8 mouse cellular contexts compared by ENCODE assay signal in the genomic region with DNA sequence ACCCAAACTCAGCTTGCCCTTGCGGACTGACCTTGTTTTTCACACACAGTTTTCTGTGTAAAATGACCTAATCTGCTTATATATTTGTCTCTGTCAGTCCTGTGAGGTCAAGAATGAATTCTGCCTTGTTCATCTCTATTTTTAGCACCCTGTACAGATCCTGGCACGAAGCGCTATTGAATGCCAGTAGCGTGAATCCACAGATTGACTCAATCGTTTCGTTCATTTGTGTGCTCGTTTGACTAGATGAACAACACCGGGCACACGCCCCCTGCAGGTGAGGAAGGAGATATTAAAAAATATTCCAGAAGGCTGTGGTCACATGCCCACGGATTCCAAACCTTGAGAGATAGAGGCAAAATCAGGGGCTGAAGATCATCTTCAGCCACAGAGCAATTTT. TPM values are rescaled to one million over a fixed set of nuclear protein-coding genes. Genes with fewer than 3 reads are reported as not detected.
DNase-seq lines count a peak whose midpoint lies in the region; ATAC-seq and TF ChIP-seq lines count a peak whose summit lies in the region.

No protein-coding gene starts in this region.

- H3K27me3 ChIP-seq in C2C12 (ENCODE audit: control insufficient read depth, insufficient read depth, insufficient read length) = no peaks in the 10 kb centered on the region
- no peaks in the 10 kb centered on the region for H3K27me3 ChIP-seq in embryonic facial prominence, embryonic 13.5 days
- no peaks in the 10 kb centered on the region for H3K27me3 ChIP-seq in heart, embryonic 12.5 days (replicated peaks)
- H3K27me3 ChIP-seq in liver, embryonic 13.5 days = peaks cover 15% of the 10 kb centered on the region
- no peaks in the 10 kb centered on the region for H3K27me3 ChIP-seq in testis, adult 2 months (ENCODE audit: control insufficient read depth, insufficient read depth, low read length)

- no peak for ATAC-seq in embryonic facial prominence, embryonic 13.5 days (ENCODE audit: insufficient number of reproducible peaks, insufficient read depth, low FRiP score, low TSS enrichment, low read depth)
- ATAC-seq in heart, embryonic 12.5 days (ENCODE audit: insufficient number of reproducible peaks, low FRiP score) = peak; percentile 68
- ATAC-seq in liver, embryonic 13.5 days (ENCODE audit: low read depth) = peak; percentile 14; the same call in 1 of the 2 replicates

- H3K4me3 ChIP-seq in C2C12 (ENCODE audit: insufficient read depth, poor library complexity, severe bottlenecking) = no peak overlapping the region
- peak overlapping the region; percentile 44 for H3K4me3 ChIP-seq in embryonic facial prominence, embryonic 13.5 days
- H3K4me3 ChIP-seq in heart, embryonic 12.5 days = peak overlapping the region; percentile 49
- peak overlapping the region; percentile 43 for H3K4me3 ChIP-seq in liver, embryonic 13.5 days (replicated peaks)
- H3K4me3 ChIP-seq in testis, adult 2 months (ENCODE audit: control insufficient read depth, low read depth, low read length) = peak overlapping the region; percentile 68

- WGBS in embryonic facial prominence, embryonic 13.5 days = 2% methylated on average over 10 of the region's 10 CpGs
- under 1% methylated on average over 10 of the region's 10 CpGs for WGBS in heart, embryonic 12.5 days
- WGBS in liver, embryonic 13.5 days (ENCODE audit: insufficient replicate concordance) = 1% methylated on average over 10 of the region's 10 CpGs

- peaks cover 9% of the 10 kb centered on the region for H3K4me1 ChIP-seq in embryonic facial prominence, embryonic 13.5 days
- peaks cover 52% of the 10 kb centered on the region for H3K4me1 ChIP-seq in heart, embryonic 12.5 days (replicated peaks)
- peaks cover 15% of the 10 kb centered on the region for H3K4me1 ChIP-seq in liver, embryonic 13.5 days (replicated peaks)
- peaks cover 16% of the 10 kb centered on the region for H3K4me1 ChIP-seq in testis, adult 2 months (ENCODE audit: control insufficient read depth, insufficient read depth, low read length)

- DNase-seq in adrenal gland, postnatal 10 days = peak; percentile 81
- DNase-seq in kidney, postnatal 14 days = peak; percentile 81
- peak; percentile 43 for DNase-seq in liver, embryonic 13.5 days
- peak; percentile 68 for DNase-seq in neural tube, embryonic 10.5 days (ENCODE audit: extremely low spot score, low spot score)

- H3K79me3 ChIP-seq in C2C12 (ENCODE audit: low read depth) = no peaks in the 10 kb centered on the region

- H3K27ac ChIP-seq in embryonic facial prominence, embryonic 13.5 days = peak overlapping the region; percentile 57; the same call in 1 of the 2 replicates
- peak overlapping the region; percentile 88 for H3K27ac ChIP-seq in heart, embryonic 12.5 days (ENCODE audit: poor library complexity, severe bottlenecking)
- no peak overlapping the region for H3K27ac ChIP-seq in liver, embryonic 13.5 days
- no peak overlapping the region for H3K27ac ChIP-seq in testis, adult 2 months (ENCODE audit: control insufficient read depth, insufficient read depth, low read depth, low read length)

- no peaks in the 10 kb centered on the region for H3K79me2 ChIP-seq in C2C12 (ENCODE audit: control insufficient read depth, insufficient read depth)

- H3K4me2 ChIP-seq in embryonic facial prominence, embryonic 13.5 days = peak overlapping the region; percentile 81
- H3K4me2 ChIP-seq in heart, embryonic 12.5 days = peak overlapping the region; percentile 93
- peak overlapping the region; percentile 68 for H3K4me2 ChIP-seq in liver, embryonic 13.5 days

- TF ChIP-seq POLR2A in testis, adult 2 months (IDR thresholded peaks at IDR 0.05; ENCODE audit: control insufficient read depth, low read depth, low read length) = no peak

- H3K9me3 ChIP-seq in embryonic facial prominence, embryonic 13.5 days = no peaks in the 10 kb centered on the region
- H3K9me3 ChIP-seq in heart, embryonic 12.5 days (replicated peaks) = peaks cover 7% of the 10 kb centered on the region; the same call in 1 of the 2 replicates
- no peaks in the 10 kb centered on the region for H3K9me3 ChIP-seq in liver, embryonic 13.5 days (replicated peaks)

- H3K36me3 ChIP-seq in C2C12 (ENCODE audit: control insufficient read depth, insufficient read depth) = no peaks in the 10 kb centered on the region
- no peaks in the 10 kb centered on the region for H3K36me3 ChIP-seq in embryonic facial prominence, embryonic 13.5 days
- peaks cover 44% of the 10 kb centered on the region for H3K36me3 ChIP-seq in heart, embryonic 12.5 days
- H3K36me3 ChIP-seq in liver, embryonic 13.5 days = no peaks in the 10 kb centered on the region; the same call in 1 of the 2 replicates
- H3K36me3 ChIP-seq in testis, adult 2 months (ENCODE audit: control insufficient read depth, insufficient read depth, low read length) = no peaks in the 10 kb centered on the region

- no peak overlapping the region for H3ac ChIP-seq in C2C12 (ENCODE audit: control insufficient read depth, insufficient read length, low read depth)

- no peak for TF ChIP-seq CTCF in C2C12 (IDR thresholded peaks at IDR 0.05; ENCODE audit: control insufficient read depth, insufficient read depth, insufficient read length)
- TF ChIP-seq CTCF in testis, adult 2 months (IDR thresholded peaks at IDR 0.05; ENCODE audit: control insufficient read depth, insufficient read depth, insufficient replicate concordance, low read depth, low read length) = no peak

- H3K9ac ChIP-seq in embryonic facial prominence, embryonic 13.5 days = peak overlapping the region; percentile 32; the same call in 1 of the 2 replicates
- no peak overlapping the region for H3K9ac ChIP-seq in heart, embryonic 12.5 days
- 0 out of 2 replicates have a peak overlapping the region, but pooled peaks have one; percentile 7 for H3K9ac ChIP-seq in liver, embryonic 13.5 days

TF ChIP-seq in C2C12, 6 proteins besides CTCF, POLR2A, EP300 and RAD21:
- TF ChIP-seq MYOD1 (IDR thresholded peaks at IDR 0.05; ENCODE audit: control insufficient read depth, insufficient read length, low read depth) (no peak), USF1 (IDR thresholded peaks at IDR 0.05; ENCODE audit: low read depth) (peak; percentile 89), MAX (IDR thresholded peaks at IDR 0.05) (peak; percentile 69), MYOG (IDR thresholded peaks at IDR 0.05; ENCODE audit: control insufficient read depth, extremely low read depth, insufficient read length) (no peak), FOSL1 (IDR thresholded peaks at IDR 0.05; ENCODE audit: insufficient read depth, low read length, poor library complexity, severe bottlenecking) (no peak), CEBPB (IDR thresholded peaks at IDR 0.05; ENCODE audit: low read depth) (no peak)

RNA-seq across cellular contexts. Expression of a gene that starts 11.9 kb away (rescaled TPM):
- 3.5 TPM for polyA plus RNA-seq in C2C12 (2012; fragmentation: generic; extraction: Trizol)
- 1 to 10 TPM; 3.1 to 7.4 TPM for total RNA-seq in adrenal gland, postnatal 10 days (2021)
- 0.14 and 0.22 TPM in 2 replicates for polyA plus RNA-seq in embryonic facial prominence, embryonic 13.5 days (2015; fragmentation: Nextera tagmentation; extraction: Ambion mirVana)
- 82.9 and 92.6 TPM in 2 replicates for polyA plus RNA-seq in heart, embryonic 12.5 days (2016; fragmentation: Nextera tagmentation; extraction: Ambion mirVana)
- polyA plus RNA-seq in liver, embryonic 13.5 days (2015; fragmentation: Nextera tagmentation; extraction: Ambion mirVana) = 0.01 and 0.14 TPM in 2 replicates
- polyA plus RNA-seq in testis, adult 2 months (2012; rRNA removed) = 0.67 and 0.90 TPM in 2 replicates

RNA-seq across cellular contexts. Expression of a gene that starts 27.1 kb away (rescaled TPM):
- polyA plus RNA-seq in C2C12 (2012; fragmentation: generic; extraction: Trizol) = 21.2 TPM
- 10 to 100 TPM; 11.9 to 24.0 TPM for total RNA-seq in adrenal gland, postnatal 10 days (2021)
- polyA plus RNA-seq in embryonic facial prominence, embryonic 13.5 days (2015; fragmentation: Nextera tagmentation; extraction: Ambion mirVana) = 3.3 and 4.5 TPM in 2 replicates
- polyA plus RNA-seq in heart, embryonic 12.5 days (2016; fragmentation: Nextera tagmentation; extraction: Ambion mirVana) = 8.2 TPM in 2 replicates
- polyA plus RNA-seq in liver, embryonic 13.5 days (2015; fragmentation: Nextera tagmentation; extraction: Ambion mirVana) = 1.2 and 1.3 TPM in 2 replicates
- 99.8 and 99.9 TPM in 2 replicates for polyA plus RNA-seq in testis, adult 2 months (2012; rRNA removed)

RNA-seq across cellular contexts. Expression of a gene that starts 58.1 kb away (rescaled TPM):
- 0.04 TPM for polyA plus RNA-seq in C2C12 (2012; fragmentation: generic; extraction: Trizol)
- total RNA-seq in adrenal gland, postnatal 10 days (2021) = 1 to 10 TPM; 2.4 to 3.8 TPM
- 8.9 and 9.6 TPM in 2 replicates for polyA plus RNA-seq in embryonic facial prominence, embryonic 13.5 days (2015; fragmentation: Nextera tagmentation; extraction: Ambion mirVana)
- 4.4 and 4.9 TPM in 2 replicates for polyA plus RNA-seq in heart, embryonic 12.5 days (2016; fragmentation: Nextera tagmentation; extraction: Ambion mirVana)
- 3.5 and 4.3 TPM in 2 replicates for polyA plus RNA-seq in liver, embryonic 13.5 days (2015; fragmentation: Nextera tagmentation; extraction: Ambion mirVana)
- 2.2 and 2.7 TPM in 2 replicates for polyA plus RNA-seq in testis, adult 2 months (2012; rRNA removed)

Comparison
In these comparisons a context has a peak if more than half of its experiments do, and no peak if none do; other contexts are left out.
1. H3K27ac ChIP-seq: peak in embryonic facial prominence, embryonic 13.5 days (single experiment) and heart, embryonic 12.5 days (single experiment); none in liver, embryonic 13.5 days (single experiment) and testis, adult 2 months (single experiment).
2. RNA of a gene that starts 11.9 kb away (polyA plus RNA-seq): 82.9 to 92.6 TPM in heart, embryonic 12.5 days; 3.5 TPM in C2C12 (single experiment), 0.67 to 0.90 TPM in testis, adult 2 months, 0.14 to 0.22 TPM in embryonic facial prominence, embryonic 13.5 days and 0.01 to 0.14 TPM in liver, embryonic 13.5 days; every median in the first group is over 10 times any median in the second.
3. Peak in every context shown above with its lines, with median percentiles within 50 percentile points of each other: DNase-seq and H3K4me2 ChIP-seq.